Mouse (Mus musculus): ENCODE results near the gene Ms4a18.

GRCm38 (mm10) chr19:11015468-11015867 is 2.4 kb downstream of the Ms4a18 start:
- TF ChIP-seq GATA1 (IDR thresholded peaks at IDR 0.05; ENCODE audit: borderline replicate concordance, low read length) = no peak
- no peak for TF ChIP-seq FLI1 (IDR thresholded peaks at IDR 0.05; ENCODE audit: low read length)
